Mouse (Mus musculus): ENCODE results near the gene Rnf19b. TPM values are rescaled to one million over a fixed set of nuclear protein-coding genes. Genes with fewer than 3 reads are reported as not detected.

Gene Rnf19b
- polyA plus RNA-seq, 3 experiments from 2014 or later, result 17.5 to 20.2 (median 18.3) TPM

GRCm38 (mm10) chr4:129079126-129079525, 21.1 kb downstream of the Rnf19b start:
- no peak for ATAC-seq

GRCm38 (mm10) chr4:129081041-129081440, 23.0 kb downstream of the Rnf19b start:
- ATAC-seq, result no peak

- ATAC-seq, result no peak
These were observed 23.4 kb downstream of the Rnf19b start for GRCm38 (mm10) chr4:129081512-129081911.

- no peak for ATAC-seq
These were observed 23.9 kb downstream of the Rnf19b start for GRCm38 (mm10) chr4:129081939-129082338.

GRCm38 (mm10) chr4:129082379-129083115, 24.5 kb downstream of the Rnf19b start:
- ATAC-seq, result peak; percentile 71

- no peak for ATAC-seq
These were observed 26.8 kb downstream of the Rnf19b start for GRCm38 (mm10) chr4:129084896-129085295.

GRCm38 (mm10) chr4:129086078-129086477, 28.0 kb downstream of the Rnf19b start:
- peak; percentile 66 for ATAC-seq

- no peak for ATAC-seq
These were observed 29.8 kb downstream of the Rnf19b start for GRCm38 (mm10) chr4:129087850-129088249.

- ATAC-seq, result no peak
These were observed 37.2 kb downstream of the Rnf19b start for GRCm38 (mm10) chr4:129095276-129095675.

- ATAC-seq, result no peak
These were observed 38.9 kb downstream of the Rnf19b start for GRCm38 (mm10) chr4:129097006-129097405.

- no peak for ATAC-seq
These were observed 44.2 kb downstream of the Rnf19b start for GRCm38 (mm10) chr4:129102133-129102829.

GRCm38 (mm10) chr4:129105356-129105755, 47.3 kb downstream of the Rnf19b start, which contains the start of gene Tmem54:
Gene Tmem54, plus strand, starts transcription at chr4:129105548.
- no peak for ATAC-seq

GRCm38 (mm10) chr4:129106073-129106472, 48.0 kb downstream of the Rnf19b start:
- ATAC-seq, result no peak

- no peak for ATAC-seq
These were observed 49.4 kb downstream of the Rnf19b start for GRCm38 (mm10) chr4:129107348-129107899.

- no peak for ATAC-seq
These were observed 50.6 kb downstream of the Rnf19b start for GRCm38 (mm10) chr4:129108624-129109023.

GRCm38 (mm10) chr4:129110804-129111203, 52.7 kb downstream of the Rnf19b start:
- ATAC-seq, result no peak

GRCm38 (mm10) chr4:129111350-129111749, 53.3 kb downstream of the Rnf19b start:
- ATAC-seq, result no peak

GRCm38 (mm10) chr4:129112231-129112630, 54.2 kb downstream of the Rnf19b start:
- no peak for ATAC-seq

- peak; percentile 14 for ATAC-seq
These were observed 55.3 kb downstream of the Rnf19b start for GRCm38 (mm10) chr4:129113083-129113988.

GRCm38 (mm10) chr4:129116703-129117102, 58.6 kb downstream of the Rnf19b start:
- no peak for ATAC-seq

GRCm38 (mm10) chr4:129117720-129118510, 59.8 kb downstream of the Rnf19b start:
- no peak for ATAC-seq

- ATAC-seq, result no peak
These were observed 61.6 kb downstream of the Rnf19b start for GRCm38 (mm10) chr4:129119708-129120107.

Data from inflammation-experienced regulatory T-cells, adult 6 months (primary cell).